Mouse (Mus musculus): Measurements from ENCODE around the gene Exoc6b.

Exoc6b gene

GRCm38 (mm10) chr6:84882663-84883517 lies 186.4 kb downstream of the Exoc6b start:
- DNase-seq (ENCODE audit: low read depth, low spot score): no peak

GRCm38 (mm10) chr6:84875869-84876268 lies 193.4 kb downstream of the Exoc6b start:
- no peak for DNase-seq (ENCODE audit: low read depth, low spot score)

- DNase-seq (ENCODE audit: low read depth, low spot score): peak; percentile 5
These were observed 202.2 kb downstream of the Exoc6b start for GRCm38 (mm10) chr6:84867114-84867513.

- no peak for DNase-seq (ENCODE audit: low read depth, low spot score)
These were observed 204.7 kb downstream of the Exoc6b start for GRCm38 (mm10) chr6:84864625-84865024.

GRCm38 (mm10) chr6:84863816-84864375 lies 205.4 kb downstream of the Exoc6b start:
- no peak for DNase-seq (ENCODE audit: low read depth, low spot score)

- no peak for DNase-seq (ENCODE audit: low read depth, low spot score)
These were observed 223.6 kb downstream of the Exoc6b start for GRCm38 (mm10) chr6:84845665-84846064.

GRCm38 (mm10) chr6:84841138-84841537 lies 228.2 kb downstream of the Exoc6b start:
- no peak for DNase-seq (ENCODE audit: low read depth, low spot score)

GRCm38 (mm10) chr6:84807546-84807945 lies 261.8 kb downstream of the Exoc6b start:
- DNase-seq (ENCODE audit: low read depth, low spot score): no peak

GRCm38 (mm10) chr6:84806132-84806730 lies 263.1 kb downstream of the Exoc6b start:
- DNase-seq (ENCODE audit: low read depth, low spot score): no peak

- no peak for DNase-seq (ENCODE audit: low read depth, low spot score)
These were observed 270.6 kb downstream of the Exoc6b start for GRCm38 (mm10) chr6:84798736-84799135.

GRCm38 (mm10) chr6:84783994-84784393 lies 285.3 kb downstream of the Exoc6b start:
- no peak for DNase-seq (ENCODE audit: low read depth, low spot score)

- DNase-seq (ENCODE audit: low read depth, low spot score): no peak
These were observed 289.3 kb downstream of the Exoc6b start for GRCm38 (mm10) chr6:84779987-84780386.

GRCm38 (mm10) chr6:84778970-84779369 lies 290.3 kb downstream of the Exoc6b start:
- no peak for DNase-seq (ENCODE audit: low read depth, low spot score)

GRCm38 (mm10) chr6:84775908-84776307 lies 293.4 kb downstream of the Exoc6b start:
- DNase-seq (ENCODE audit: low read depth, low spot score): no peak

- DNase-seq (ENCODE audit: low read depth, low spot score): no peak
These were observed 314.0 kb downstream of the Exoc6b start for GRCm38 (mm10) chr6:84755266-84755665.

GRCm38 (mm10) chr6:84752806-84753420 lies 316.4 kb downstream of the Exoc6b start:
- DNase-seq (ENCODE audit: low read depth, low spot score): no peak

- no peak for DNase-seq (ENCODE audit: low read depth, low spot score)
These were observed 317.9 kb downstream of the Exoc6b start for GRCm38 (mm10) chr6:84751409-84751808.

- no peak for DNase-seq (ENCODE audit: low read depth, low spot score)
These were observed 322.4 kb downstream of the Exoc6b start for GRCm38 (mm10) chr6:84746847-84747395.

GRCm38 (mm10) chr6:84746193-84746846 lies 323.0 kb downstream of the Exoc6b start:
- no peak for DNase-seq (ENCODE audit: low read depth, low spot score)

- no peak for DNase-seq (ENCODE audit: low read depth, low spot score)
These were observed 323.7 kb downstream of the Exoc6b start for GRCm38 (mm10) chr6:84745570-84745969.

GRCm38 (mm10) chr6:84742227-84742626 lies 327.1 kb downstream of the Exoc6b start:
- DNase-seq (ENCODE audit: low read depth, low spot score): no peak
